Mouse (Mus musculus): ENCODE measurements around the gene Dner.
"Not testable (repeated sequence)": the region's sequence is repeated elsewhere in the genome, so short reads cannot be mapped to it uniquely, and the experiment has no call there.

Gene Dner

DNA sequence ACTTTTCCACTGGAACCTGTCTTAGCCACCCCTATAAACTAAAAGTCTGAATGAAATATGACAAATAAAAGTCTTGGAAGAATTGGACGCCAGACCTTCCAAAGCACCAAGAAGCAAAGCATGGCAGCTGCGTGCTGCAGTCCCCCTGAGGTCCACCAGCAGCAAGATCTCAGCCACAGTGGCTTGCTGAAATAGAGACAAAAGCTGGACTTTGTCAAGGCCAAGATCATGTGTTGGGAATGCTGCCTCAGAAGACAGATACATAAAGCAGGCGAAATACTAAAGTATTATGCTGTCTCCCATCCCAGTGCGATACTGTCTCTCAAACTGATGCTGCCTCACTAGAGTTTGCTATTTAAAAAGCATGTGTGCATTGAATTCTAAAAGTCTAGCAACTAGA, 296.9 kb downstream of the Dner start:
- no peak for DNase-seq (ENCODE audit: low read depth)

DNA sequence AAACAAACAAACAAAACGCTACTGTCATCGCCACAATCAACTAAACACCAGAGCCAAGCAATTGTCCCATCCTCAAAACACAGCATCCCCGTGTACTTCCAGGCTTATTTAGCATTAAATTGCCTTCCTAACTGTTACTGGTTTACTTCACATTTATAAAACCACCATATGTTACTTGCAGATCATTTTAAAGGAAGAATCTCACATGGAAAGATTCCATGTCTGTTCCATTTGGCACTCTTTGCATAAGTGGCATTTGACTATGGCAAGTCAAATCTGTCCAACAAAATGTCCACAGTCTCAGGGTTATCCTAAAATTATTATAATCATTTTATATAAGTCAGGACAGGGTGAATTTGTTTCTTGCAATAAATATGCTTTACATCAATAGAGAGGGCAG, 299.2 kb downstream of the Dner start:
- no peak for DNase-seq (ENCODE audit: low read depth)

DNA sequence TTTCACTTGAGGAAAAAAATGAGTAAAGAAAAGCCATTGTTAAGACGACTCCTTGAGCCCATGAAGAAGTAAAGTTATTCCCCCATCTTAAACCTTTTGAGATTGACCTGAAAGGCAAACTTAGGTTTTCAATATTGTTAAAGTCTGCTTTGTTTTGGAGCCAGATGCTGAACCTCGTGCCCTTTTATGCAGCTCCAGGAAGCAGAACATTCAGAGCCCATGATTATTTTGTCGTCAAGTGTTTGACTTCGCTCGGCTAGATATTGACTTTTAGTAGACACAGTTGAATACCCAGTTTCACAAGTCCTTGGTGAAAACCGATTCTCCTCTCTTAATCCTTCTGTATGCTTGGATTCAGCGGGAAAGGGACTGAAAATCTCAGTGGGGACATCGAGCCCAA, 300.1 kb downstream of the Dner start:
- no peak for DNase-seq (ENCODE audit: low read depth)

DNA sequence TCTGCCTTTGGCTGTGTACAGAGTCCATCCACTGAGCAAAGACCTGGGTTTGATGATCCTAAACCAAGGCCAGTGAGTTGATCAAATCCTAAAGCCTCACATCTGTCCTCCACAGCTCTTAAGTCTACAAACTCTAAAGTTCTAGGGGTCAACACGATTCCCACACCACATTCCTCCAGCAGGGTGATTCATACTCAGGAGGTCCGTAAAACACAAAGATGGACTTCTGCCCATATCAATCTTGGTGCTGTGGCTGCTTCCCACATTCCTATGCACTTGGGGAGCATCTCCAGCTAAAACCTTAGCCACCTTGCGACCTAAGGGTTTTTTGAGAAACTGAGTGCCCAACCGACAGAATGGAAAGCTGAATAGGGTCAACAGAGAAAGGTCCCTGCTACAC, 305.1 kb downstream of the Dner start:
- no peak for DNase-seq (ENCODE audit: low read depth)

DNA sequence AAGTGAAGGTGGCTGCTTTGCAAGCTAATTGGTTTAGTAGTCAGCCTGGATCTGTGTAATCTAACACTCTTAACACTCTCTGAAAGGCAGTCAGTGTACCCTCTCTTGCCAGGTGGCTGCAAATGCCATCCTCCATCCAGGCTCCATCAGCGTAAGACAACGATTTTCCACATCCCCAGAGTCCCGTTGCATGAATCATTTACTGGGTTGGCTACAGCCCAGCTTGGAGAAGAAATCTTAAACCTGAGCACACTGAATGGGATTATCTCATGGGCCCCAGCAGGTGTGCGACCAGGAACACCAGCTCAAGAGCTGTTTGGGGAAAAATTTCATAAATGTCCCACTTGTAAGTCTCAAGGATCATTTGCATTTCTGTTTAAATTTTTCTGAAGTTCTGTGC, 308.4 kb downstream of the Dner start:
- DNase-seq (ENCODE audit: low read depth), result no peak

DNA sequence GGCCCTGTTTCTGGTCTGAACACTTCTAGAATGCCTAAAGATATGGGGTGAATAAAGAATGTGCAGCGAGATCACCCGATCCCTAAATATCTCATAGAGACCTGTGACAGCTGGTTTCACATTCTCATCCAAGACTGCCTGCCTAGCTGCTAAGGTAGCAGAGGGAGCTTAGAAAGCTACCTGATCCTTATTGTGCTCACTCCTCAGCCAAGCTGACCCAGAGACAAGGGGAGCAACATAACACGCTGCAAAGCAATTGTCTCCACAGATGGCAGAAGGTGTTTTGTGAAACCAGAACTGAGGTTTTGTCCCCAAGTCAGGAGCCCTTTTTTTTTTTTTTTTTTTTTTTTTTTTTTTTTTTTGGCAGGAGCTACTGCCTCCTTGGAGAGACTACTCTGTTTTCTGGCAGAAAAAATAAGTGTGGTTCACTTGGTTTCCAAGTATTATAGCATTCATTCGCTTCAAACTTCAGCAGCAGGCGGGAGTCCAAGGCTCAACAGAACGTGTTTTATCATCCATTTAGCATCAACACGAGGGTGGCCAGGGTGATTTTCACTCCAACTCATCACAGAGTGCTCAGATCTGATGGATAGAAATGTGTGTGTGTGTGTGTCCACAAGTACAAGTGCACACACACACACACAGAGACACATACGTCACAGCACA, 309.4 kb downstream of the Dner start:
- DNase-seq (ENCODE audit: low read depth), result no peak

DNA sequence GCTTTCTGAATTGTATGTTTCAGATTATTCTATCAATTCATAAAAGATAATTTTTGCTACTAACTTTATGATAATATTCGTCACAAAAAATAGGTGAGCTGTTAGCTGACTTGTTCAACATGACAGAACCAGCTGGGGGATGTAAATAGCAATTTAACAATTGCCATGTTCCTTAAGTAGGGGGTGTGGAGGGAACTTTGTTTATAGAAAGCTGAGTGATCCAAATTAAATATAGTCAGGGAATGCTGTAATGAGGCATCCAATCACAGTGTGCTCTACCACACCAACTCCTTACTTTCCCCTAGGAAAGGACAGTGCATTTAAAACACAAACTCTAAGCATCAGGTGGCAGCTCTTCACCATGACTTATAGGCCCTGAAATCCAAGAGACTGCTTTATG, 313.3 kb downstream of the Dner start:
- no peak for DNase-seq (ENCODE audit: low read depth)

DNA sequence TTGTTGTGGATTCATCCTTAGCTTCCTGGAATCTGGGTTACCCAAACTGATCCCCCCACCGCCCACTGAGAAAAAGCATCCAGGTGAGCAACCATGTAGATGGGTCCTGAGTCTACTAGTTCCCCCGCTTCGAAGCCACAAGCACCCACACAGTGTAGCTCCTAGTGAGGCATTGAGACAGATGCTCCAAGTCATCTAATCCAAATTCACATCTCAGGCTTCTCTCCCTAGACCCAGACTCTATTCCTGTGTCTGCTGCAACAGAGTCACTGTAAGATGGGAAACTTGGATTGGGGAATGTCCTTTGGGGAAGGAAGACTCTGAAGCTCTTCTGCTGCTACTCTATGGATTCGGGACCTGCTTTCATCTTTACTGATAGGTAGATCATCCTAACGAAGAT, 314.0 kb downstream of the Dner start:
- no peak for DNase-seq (ENCODE audit: low read depth)

DNA sequence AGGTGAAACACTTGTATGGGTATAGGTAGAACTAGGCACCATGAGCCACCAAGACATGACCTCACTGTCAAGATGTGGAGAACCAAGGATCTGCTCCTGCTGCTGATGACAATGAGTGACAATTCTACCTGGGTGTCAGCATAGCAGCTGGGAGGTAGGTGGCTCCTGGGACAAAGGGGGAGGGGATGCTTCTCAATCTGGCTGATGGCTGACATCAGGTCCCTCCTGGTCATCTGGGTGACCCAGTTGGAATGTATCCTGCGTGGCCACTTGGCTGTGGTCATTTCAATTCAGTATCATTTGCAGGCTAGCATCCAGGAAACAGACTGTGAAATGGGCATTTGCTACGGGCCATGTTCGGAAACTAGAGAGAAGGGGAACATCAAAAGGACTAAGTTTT, 315.1 kb downstream of the Dner start:
- DNase-seq (ENCODE audit: low read depth), result no peak

DNA sequence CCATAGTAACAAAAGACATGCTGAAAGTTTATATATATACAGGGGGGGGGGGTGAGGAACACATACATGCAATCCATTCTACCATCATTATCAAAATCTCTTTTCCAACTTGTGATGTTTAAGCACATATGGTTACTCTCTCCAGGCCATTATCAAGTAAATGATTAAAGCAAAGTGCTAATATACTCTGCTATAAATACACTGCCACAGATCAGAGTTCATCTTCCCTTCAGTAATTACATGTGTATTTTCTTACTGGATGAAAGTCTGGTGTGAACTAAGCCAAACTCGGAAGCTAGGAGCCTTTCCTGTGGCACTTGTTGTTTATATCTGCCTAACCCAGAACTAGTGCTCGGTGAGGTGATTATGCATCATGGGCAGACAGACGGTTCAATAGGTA, 328.3 kb downstream of the Dner start:
- DNase-seq (ENCODE audit: low read depth), result no peak

DNA sequence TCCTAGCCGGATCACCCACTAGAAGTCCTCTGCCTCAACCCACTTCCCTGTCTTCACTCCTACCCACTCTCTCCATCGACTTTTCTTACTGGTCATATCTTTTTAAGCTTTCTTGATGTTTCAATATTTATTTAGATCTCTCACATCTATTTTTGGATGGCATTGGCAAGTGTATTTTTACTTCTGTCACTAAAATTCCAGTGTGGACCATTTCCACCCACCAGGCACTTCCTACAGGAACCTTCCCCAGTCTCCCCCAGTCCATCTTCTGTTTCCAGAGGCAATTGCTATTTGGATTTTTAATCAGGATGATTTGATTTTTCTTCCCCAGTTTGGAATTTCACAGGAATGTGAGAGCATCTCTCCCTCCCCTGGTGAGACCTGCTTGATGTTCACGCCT, 329.5 kb downstream of the Dner start:
- DNase-seq (ENCODE audit: low read depth), result no peak

DNA sequence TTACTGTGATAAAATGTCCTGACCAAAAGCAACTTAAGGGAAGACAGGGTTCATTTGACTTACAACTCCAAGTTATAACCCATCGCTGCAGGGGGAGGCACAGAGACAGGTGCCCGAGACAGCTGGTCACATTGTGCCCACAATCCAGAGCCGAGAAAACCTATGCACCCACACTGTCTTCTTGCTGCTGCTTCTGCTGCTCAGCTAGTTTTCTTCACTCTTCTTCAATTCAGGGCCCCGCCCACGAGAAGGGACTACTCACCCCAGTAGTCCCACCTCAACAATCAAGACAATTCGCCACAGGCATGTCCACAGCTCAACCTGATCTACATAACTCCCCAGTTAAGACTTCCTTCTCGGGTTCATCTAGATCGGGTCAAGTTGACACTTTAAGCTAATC, 332.1 kb downstream of the Dner start, which contains the start of gene Pid1:
Pid1 (minus strand) TSS at position 214 of the 400 bp plus-strand sequence.
- DNase-seq (ENCODE audit: low read depth), result no peak

DNA sequence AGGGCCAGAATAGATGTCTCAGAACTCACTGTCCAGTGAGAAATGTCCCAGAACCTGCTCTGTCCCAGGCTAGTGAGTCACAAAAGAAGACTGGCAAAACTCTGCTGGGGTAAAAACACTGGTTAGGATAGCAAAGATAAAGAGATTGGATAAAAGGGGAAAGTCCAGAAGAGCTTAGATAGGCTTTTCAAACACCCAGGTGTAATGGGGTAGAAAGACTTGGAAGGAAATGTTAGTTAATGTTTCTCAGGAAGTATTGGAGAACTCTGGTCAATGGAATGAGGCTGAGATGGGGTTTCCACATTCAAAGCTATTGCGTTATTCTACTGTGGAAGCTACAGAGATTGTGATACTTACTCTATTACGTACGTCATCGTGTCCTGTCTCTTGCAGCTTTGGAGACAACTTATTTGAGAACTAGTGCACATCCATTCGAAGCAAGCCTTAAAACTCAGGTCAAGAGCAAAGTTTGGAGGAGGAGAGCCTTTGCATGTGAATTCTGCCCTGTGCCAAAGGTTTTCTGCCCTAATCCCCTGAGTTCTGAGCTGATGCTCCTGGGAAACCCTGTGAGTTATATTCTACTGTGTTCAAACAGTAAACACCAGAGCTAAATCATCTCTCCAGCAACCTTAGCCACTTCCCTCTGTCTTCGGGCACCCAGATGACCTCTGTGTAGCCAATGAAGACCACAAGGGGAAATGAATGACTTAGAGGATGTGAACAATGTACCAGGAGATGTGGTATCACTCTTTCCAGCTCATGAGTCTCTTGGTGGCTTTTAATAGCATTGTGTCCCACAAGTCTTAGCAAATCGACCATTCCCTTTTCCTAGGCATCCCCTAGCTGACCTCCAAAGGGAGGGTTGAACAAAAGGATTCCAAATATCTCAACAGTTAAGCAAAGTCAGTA, 333.1 kb downstream of the Dner start:
- no peak for DNase-seq (ENCODE audit: low read depth)

DNA sequence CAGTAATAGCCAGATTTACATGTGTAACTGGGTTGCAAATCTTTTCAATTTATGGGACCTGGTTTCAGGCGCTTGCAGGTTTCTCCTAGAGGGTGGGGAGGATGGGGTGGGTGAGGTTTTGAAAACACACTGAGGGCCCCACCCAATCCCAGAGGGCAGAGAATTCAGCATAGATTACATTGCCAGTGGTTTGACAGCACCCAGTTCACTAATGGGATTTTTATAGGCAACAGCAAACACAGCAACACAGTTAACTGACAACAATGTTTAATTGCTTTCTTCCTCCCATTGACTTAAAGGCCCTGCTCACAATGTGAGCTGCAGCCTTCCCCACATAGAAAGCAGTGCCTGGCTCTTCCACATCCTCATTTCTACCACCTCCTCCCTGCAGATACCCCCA, 333.8 kb downstream of the Dner start:
- no peak for DNase-seq (ENCODE audit: low read depth)

DNA sequence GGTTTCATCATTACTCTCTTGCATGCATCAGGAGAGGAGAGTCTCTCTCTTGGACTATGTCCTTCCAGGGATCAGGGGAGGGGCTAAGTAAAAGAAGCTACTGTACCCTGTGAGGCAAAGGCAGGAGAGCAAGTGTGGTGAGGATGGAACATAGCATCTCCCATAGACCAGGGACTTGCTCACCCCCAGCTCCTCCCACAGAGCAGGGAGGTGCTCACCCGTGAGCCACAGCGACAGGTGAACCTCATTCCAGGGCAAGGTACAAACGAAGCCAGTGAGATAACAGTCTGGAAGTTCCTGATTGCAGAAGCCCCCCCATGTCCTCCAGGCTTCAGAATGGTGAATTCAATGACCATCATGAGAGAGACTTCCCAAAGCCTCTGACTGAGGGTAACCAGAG, 334.6 kb downstream of the Dner start:
- no peak for DNase-seq (ENCODE audit: low read depth)

DNA sequence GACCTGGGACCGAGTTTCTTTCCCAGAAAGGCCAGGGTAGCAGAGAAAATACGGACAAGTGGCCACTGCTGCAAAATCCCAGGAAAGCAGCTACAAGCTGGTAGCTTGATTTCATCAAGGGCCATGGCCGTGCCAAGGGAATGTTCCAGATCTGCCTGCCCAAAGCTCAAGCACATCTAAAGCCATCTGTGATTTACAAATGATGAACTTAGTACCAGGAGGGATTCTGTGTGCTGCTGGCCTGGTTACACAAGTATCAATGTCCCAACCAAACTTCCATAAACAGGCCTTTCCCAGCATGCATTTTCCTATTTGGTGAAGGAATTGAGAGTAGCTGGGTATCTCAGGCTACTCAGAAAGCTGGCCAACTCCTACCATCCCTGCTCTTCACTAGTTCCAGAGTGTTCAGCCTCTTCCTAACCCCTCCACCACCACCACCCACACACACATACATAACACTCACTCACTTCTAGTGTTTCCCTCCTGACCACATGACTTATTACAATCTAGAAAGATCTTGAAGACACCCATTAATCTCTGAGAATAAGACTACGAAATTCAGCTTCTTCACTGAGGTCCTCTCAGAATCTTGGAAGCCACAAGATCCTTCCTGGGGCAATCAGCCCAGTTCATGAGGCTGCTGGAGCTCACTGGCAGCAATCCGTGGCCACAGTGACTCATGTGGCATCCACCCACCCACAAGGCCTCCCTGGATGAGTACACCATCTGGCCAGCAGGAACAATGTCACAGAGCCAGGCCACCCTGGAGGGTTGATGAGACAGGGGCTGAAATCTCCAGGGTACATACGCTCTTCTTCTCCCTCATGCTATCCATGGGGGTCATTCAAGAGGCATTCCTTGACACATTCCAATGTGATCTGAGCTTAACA, 336.2 kb downstream of the Dner start:
- DNase-seq (ENCODE audit: low read depth), result peak; percentile 50

DNA sequence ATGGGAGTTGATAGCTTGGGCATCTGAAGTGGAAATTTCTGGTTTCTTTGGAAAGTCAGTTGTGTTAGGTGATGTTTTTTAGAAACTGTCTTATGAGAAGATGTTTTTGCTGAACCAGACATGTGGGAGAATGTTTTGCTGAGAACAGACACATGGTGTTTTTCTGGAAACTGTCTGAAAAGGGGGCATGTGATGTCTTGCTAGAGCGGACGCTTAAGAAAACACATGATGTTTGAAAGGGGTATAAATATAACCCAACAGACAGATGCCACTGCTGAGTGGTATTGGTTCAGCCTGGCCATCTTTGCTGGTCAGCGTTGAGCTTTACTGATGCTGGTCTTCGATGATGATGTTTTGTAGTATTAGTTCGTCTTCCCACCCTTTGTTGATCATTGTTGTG, 338.8 kb downstream of the Dner start:
- no peak for DNase-seq (ENCODE audit: low read depth)

DNA sequence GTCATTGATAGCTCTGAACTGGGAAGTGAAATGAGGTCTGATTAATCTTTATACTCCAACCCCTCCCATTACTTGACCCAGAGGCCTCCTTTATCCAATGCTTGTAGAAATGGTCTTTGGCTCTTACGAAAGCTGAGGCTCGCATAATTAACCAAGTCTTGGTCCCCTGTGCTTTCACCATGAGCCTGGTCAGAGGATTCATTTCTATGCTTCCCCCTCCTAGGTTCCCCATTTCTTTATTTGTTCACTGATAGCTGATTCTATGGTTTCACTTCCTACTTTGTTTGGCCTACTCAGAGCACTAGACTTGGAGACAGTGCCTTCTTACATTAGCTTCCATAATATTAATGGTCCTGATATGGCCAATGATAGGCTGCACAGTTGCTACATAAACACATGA, 345.8 kb downstream of the Dner start:
- no peak for DNase-seq (ENCODE audit: low read depth)

DNA sequence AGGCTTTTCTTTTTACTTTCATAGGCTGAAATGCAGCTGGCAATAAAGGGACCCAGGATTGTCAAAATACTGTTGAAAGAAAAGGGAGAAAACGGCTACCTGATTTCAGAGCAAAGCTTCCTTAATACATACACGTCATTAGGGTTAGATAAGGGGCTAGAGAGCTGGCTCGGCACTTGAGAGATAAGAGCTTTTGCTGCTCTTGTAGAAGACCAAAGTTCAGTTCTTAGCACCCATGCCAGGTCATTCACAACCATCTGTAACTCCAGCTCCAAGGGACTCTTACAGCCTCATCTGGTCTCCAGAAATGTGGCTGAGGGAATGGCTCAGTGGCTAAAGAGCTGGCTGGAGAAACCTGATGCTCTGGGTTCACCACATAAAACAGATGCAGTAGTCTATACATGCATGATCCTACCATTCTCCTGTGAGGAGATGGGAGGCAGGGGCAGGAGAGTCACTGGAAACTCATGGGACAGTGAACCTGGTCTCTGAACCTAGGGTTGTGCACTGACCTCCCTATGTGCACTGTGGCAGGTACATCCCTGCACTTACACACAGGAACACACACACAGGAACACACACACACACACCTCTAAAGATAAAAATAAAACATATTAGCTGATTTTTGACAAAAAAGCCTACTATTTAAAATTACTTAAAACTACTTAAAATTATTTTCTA, 348.1 kb downstream of the Dner start:
- DNase-seq (ENCODE audit: low read depth), result no peak

DNA sequence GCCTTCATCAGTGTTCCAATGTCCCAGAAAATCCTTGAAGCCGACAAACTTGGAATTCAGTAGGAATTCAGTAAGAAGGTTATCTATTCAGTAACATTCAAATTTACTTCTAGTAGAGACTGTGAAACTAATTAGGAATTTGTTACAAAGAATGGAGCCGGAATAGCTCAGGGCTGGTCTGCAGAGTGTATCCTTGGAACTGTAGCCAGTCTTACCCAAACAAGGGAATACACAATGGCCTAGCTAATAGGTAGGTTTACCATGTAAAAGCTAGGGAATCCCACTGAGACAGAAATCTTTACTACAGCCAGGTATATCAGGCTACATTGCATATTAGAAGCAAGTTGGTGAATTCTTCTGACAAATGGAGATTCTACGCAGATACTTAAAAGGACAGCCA, 363.2 kb downstream of the Dner start:
- not testable (repeated sequence) for DNase-seq (ENCODE audit: low read depth)

DNA sequence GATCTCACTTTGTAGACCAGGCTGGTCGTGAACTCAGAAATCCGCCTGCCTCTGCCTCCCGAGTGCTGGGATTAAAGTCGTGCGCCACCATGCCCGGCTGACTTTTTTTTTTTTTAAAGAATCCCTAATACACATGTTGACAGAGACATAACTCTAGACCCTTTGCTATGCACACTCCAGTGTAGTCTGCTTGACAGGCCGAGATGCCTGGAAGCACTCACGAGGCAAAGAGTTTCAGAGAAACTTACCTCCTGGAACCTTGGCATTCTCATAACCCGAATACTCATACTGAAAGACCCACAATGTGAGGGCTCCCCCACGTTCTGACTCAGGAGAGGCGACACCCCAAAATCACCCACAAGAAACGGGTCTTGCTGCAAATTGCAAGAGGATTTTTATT, 364.2 kb downstream of the Dner start:
- DNase-seq (ENCODE audit: low read depth), result not testable (repeated sequence)

DNA sequence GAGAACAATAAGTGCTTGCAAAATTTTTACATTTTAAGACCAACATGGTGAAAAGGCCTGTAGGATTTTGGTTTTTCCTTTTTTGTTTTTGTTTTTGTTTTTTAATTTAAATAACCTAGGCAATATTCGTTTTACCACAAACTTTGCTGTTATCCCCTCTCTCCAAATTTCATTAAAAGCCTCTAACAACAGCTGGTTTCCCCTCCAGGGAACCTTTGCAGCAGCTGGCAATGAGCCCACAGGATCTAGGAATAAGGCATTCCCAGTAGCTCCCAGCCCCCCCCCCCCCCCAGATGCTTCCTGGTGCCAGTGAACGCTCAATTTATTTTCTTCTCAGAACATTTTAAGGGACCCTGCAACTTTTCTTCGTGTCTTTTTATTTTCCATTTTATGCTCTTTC, 370.7 kb downstream of the Dner start:
- no peak for DNase-seq (ENCODE audit: low read depth)
